Mouse (Mus musculus) left cerebral cortex, adult 18-20 months (tissue): ENCODE data around the gene Dock4. TPM values are rescaled to one million over a fixed set of nuclear protein-coding genes. Genes with fewer than 3 reads are reported as not detected.

Experiments
- DNase-seq, 2 experiments: peaks; one replicate each; pipeline ENCODE4 v3.0.0; 2021 to 2022; ENCODE audit warnings: low spot score in 2 of 2, mixed read lengths in 1 of 2
- total RNA-seq, 2 experiments: library from RNA; stranded (reverse); gene quantifications; 2 replicates each; pipeline ENCODE4 v1.2.3; 2021

Gene Dock4
- total RNA-seq, 2 experiments from 2014 or later, result 83.8 to 86.5 TPM

DNA sequence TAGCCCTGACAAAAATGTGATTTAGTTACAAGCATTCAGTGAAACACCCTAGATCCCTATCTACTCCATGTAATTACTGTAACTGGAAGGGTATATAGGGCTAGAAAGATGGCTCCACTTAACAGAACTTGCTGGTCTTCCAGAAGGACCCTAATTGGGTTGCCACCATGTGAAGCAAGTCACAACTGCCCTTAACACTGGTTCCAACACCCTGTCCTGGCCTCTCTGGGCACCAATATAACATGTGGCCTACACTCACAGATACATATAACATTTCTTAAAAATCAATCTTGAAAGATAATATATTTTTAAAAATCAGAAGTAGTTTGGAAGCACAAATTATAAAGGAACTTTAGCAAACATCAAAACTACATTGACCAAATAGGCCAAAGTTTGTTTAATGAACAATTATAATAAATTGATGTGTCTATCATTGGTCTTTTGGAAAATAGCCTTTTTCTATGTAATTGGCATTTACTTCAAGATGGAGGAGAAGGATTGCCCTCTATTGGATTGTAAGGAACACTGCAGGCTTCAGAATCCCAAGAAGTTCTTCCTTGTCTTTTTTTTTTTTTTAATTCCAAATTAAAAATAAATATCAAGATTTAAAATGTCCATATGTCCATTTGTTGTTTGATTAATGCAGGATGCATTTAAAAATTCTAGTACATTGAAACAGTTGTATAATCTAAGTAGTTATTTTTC lies 369.1 kb downstream of the Dock4 start:
- no peak for DNase-seq

DNA sequence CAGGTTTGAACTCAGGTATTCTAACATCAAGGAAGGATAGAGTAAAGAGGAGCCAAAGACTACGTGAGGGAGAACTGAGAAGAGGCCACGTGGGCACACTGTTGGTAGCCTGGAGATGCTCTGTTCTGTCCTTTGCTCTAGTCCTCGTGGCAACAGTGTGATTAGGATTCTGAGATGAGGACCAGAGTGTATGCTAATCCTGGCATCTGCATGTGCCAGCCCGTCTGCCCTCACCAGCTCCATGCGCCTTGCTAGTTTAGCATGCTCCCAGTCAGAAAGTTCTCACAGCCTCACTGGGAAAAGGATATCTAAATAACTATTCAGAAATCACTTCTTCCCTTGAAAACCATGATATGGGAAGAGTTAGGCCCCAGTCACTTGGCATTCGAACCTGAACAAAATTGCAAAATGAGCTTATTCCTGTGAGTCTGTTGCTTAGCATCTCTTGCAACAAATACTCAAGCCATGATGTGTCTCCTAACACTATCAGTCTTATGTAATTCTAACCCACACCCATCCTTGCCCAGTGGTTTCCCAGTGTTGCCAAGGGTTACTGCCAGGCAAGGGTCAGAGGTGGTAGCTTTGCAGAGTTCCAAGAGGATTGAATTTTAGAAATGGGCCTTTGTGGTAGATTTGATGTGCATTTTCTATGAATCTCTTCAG lies 372.4 kb downstream of the Dock4 start:
- DNase-seq, result no peak

DNA sequence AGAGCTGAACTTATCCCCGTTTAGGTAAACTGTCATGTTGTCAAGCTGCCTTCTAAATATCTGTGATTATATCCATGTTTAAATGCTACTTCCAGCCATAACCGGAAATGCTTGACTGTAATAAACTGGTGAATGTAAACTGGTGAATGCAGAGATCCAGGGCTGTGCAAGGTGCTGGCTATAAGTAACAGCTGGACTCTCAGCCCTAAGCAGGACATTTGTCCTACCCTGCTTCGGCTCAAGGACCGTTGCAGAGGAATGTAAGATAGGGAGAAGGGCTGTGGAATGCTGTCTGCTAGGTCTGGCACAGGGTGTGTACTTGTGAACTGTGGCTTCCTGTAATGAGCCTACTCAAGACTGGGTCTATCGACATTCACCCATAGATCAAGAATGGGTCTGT lies 377.9 kb downstream of the Dock4 start:
- DNase-seq, result no peak

GRCm38 (mm10) chr12:40824251-40824650 lies 378.5 kb downstream of the Dock4 start:
- DNase-seq, result no peak

DNA sequence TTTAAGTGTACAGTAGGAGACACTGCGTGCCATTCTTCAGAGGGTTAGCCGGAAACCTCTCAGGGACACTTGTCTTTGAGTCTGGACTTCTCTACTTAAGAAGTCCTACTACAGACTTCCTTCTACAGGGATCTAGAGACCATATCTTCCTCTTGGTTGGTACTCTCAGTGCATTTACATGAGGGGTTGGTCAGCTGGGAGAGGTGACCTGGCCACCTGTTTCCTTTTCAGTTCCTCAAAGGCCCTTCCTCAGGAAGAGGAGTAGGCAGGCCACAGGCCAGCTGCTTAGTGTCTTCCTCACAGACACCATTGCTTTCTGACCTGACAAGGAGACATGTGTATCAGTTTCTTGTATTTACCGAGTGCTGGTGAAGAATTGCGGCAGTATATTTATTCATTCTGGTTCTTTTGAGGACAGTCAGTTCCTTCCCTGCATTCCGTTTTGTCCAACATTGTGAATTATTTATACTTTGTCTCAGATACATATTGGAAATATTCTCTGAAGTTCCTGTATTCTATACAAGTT lies 380.2 kb downstream of the Dock4 start:
- no peak for DNase-seq

DNA sequence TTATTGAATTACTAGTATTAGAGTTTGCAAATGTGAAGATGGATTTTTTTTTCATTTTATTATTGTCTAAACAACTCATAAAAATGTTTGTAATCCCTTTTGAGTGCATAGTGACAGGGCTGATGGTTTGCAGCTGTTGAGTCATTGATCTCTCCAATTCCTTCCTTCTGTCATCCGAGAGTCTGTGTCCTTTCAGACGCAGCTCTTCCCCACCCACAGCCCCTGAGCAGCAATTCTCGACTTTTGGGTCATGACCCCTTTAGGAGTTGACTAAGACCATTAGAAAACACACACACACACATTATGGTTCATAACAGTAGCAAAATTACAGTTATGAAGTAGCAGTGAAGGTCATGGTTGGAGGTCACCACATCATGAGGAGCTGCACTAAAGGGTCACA lies 380.7 kb downstream of the Dock4 start:
- no peak for DNase-seq

- no peak for DNase-seq
These were observed 382.3 kb downstream of the Dock4 start for GRCm38 (mm10) chr12:40828025-40828424.

DNA sequence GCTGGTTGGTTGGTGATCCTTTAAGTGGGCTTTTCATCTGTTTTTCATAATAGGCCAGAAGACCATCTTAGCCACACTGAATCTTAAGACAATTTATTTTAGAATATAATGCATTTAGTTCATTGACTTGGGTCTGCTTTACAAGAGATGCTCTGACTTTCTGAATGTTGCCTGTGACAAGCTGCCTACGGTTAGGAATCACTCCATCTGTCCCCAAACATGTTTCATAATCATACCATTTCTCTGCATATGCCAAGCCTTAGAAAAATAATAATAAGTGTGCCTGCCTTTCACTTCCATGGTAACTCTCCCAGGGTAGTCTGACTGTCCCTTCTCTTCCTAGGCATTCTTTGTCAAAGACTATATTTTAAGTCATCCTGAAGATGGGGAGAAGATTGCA lies 383.5 kb downstream of the Dock4 start:
- no peak for DNase-seq

- peak; percentile 51 to 60 for DNase-seq
These were observed 386.4 kb downstream of the Dock4 start for GRCm38 (mm10) chr12:40832157-40832556.

DNA sequence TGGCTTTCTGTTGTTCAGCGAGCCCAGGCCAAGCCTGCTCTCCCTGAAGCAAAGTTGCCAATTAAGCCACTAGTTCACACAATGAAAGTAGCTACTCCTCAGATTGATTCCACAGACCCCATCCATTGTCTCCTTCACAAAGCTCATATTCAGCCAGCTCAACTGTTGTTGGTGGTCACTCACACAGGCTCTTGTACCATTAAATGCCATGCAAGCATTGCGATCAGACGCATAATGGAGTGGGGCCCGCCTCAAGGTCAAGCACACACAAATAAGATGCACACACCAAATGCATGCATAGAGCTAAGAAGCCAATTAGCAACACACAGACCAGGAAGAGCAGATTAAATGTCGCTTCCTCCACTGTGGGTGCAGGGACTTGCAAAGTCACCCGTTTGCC lies 391.2 kb downstream of the Dock4 start:
- no peak for DNase-seq

- peak; percentile 80 to 90 for DNase-seq
These were observed 392.0 kb downstream of the Dock4 start for GRCm38 (mm10) chr12:40837597-40838337.

- DNase-seq, result no peak
These were observed 392.6 kb downstream of the Dock4 start for GRCm38 (mm10) chr12:40838338-40838695.

DNA sequence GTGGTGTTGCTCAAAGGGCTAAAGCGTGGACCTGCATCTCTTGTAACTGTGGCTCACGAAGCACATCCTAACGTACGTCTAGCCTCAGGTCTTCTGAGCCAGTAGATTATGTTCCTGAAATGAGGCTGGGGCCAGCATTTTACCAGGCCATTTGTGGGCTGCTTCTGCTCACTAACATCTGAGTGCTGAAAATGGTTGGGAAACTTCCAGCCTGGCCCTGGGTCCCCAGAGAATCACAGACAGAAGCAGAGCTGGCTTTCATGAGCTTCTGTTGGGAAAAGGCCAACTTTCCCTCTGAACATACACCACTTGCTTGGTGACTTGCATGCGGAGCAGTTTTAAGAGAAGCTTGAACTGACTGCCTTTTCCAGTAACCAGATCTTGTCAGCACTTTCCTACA lies 393.2 kb downstream of the Dock4 start:
- no peak for DNase-seq

- DNase-seq, result no peak
These were observed 394.1 kb downstream of the Dock4 start for GRCm38 (mm10) chr12:40839817-40840216.

DNA sequence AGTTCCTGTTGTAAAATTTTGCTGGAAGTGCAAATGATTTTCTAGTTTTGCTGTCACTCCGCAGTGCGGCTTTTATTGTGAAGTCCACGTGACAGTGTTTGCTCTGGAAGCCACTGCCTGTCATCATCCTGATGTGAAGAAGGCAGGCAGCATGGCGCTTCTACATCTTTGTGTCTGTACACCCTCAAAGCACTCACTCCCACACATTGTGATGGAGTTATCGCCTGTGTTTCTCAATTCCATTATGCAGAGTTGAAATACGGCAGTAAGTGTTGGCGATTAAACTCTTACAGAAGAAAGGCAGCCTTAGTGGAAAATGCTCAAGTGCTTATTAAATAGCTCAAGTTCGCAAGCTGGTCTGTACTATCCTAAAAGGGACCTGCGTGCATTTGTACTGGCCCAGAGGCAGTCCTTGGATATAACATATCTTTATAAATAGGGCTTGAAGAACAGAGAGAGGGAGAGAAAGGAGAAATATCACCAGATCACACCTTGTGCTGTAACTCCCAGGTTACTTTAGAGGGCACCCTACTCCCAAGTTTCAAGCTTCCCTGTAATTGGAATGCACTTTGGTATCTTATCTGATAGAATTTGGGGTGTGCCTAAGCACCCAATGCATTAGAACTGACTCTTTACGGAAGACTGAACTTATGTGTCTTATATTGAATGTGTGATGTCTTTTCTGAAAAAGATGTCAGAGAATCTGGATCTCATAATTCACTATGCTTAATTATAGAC lies 396.7 kb downstream of the Dock4 start:
- DNase-seq, result no peak

DNA sequence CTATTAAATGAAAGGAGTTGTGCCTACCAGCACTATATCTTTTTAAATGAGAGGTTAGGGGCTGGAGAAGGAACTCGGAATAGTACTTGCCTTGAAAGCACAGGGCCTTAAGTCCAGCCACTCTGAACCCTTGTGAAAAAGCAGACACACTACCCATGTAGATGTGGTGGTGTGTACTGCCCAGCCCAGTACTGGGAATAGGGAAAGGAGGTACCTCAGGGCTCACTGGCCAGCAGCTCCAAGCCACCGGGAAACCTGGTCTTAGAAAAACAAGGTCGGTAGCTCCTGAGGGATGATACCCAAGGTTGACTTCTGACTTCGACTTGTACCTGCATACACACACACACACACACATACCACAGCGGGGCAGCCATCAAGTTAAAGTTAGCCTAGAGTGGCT lies 397.2 kb downstream of the Dock4 start:
- no peak for DNase-seq

DNA sequence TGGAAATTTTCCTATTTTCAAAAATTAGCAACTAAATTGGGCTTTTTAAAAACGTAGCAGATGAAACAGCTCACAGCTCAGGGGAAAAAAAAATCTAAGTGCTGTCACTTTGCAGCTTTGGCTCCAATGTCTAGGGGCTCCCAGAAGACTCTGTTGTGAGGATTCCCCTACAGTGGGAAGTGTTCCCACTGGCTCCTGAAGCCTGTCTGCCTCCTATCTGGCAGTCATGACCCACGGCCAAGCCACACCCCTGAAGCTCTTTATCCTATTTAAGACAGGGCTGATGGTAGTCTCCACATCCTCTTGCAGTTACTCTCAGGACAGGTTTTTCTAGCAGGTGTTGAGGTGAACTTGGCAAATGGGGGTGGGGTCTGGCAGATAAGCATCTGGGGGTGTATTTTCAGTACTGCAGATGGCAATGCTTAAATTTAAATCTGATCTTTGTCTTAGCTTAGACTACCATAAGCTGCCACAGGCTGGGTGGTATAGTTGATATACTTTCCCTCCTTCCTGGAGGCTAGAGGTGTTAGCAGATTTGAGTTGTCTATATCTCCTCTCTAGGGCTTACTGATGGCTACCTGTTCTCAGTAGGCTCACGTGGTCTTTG lies 397.8 kb downstream of the Dock4 start:
- DNase-seq, result no peak

- no peak for DNase-seq
These were observed 398.6 kb downstream of the Dock4 start for GRCm38 (mm10) chr12:40844324-40844723.

GRCm38 (mm10) chr12:40854705-40855367 lies 409.1 kb downstream of the Dock4 start:
- DNase-seq, result no peak

GRCm38 (mm10) chr12:40857466-40857865 lies 411.7 kb downstream of the Dock4 start:
- DNase-seq, result no peak
